Mouse (Mus musculus) c-Kit-negative CD71-positive TER-119-positive erythroid progenitor cells, embryonic 14.5 days (primary cell): ENCODE measurements around the gene Gm20854.
"Not testable (repeated sequence)": the region's sequence is repeated elsewhere in the genome, so short reads cannot be mapped to it uniquely, and the experiment has no call there.

Experiments used
- DNase-seq: peaks from one replicate; pipeline ENCODE4 v3.0.0-alpha.2; 2013; ENCODE audit warnings: low read depth, low spot score

Gene Gm20854

GRCm38 (mm10) chrY:85530808-85531207 is at the start of gene Gm20854:
Gm20854 (minus strand) TSS chrY:85530908.
- not testable (repeated sequence) for DNase-seq
